Mouse (Mus musculus): ENCODE results near the gene Fut9.

DNA sequence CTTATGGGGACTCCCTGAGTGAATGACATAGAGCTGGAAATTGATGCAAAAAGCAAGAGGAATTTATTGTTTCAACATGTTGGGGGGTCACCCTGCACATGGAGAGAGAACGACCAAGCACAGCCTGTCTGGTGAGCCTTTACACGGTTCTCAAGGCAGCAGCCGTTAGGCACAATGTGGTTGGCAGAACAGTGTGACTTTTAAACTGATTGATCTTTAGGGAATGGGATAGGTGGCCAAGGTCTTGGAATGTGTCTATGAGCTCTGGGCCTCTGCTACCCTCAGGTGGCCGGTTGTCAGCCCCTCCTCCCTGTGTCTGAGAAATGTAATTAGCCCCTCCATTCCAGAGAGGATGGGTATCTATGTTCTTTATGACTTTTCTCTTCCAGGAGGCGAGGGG lies 171.9 kb downstream of the Fut9 start:
- no peak for TF ChIP-seq USF2 (conservative IDR thresholded peaks at IDR 0.05; ENCODE audit: low read depth, low read length)
- no peak for TF ChIP-seq HCFC1 (IDR thresholded peaks at IDR 0.05; ENCODE audit: low read depth, low read length)
- no peak for TF ChIP-seq CHD2 (IDR thresholded peaks at IDR 0.05; ENCODE audit: low read length)
- no peak for TF ChIP-seq CTCF (conservative IDR thresholded peaks at IDR 0.05 in 1 of 2, IDR thresholded peaks at IDR 0.05 in 1 of 2; ENCODE audit: low read depth in 2 of 2, low read length in 2 of 2)
- TF ChIP-seq NELFE (IDR thresholded peaks at IDR 0.05; ENCODE audit: low read depth, low read length) = no peak
- TF ChIP-seq JUN (IDR thresholded peaks at IDR 0.05; ENCODE audit: insufficient read depth, low read depth, low read length) = no peak
